Mouse (Mus musculus) cerebellum, adult 2 months (tissue): ENCODE measurements around the gene Vangl1.

Experiments used
- CTCF ChIP-seq: fragments of 200-500 bp; IDR thresholded peaks from 2 replicates; pipeline ENCODE4 v1.5.1; 2011; ENCODE audit warnings: low read depth, mild to moderate bottlenecking, control low read depth, low read length, moderate library complexity, borderline replicate concordance; ENCODE audit not compliant: insufficient read depth
- POLR2A ChIP-seq: fragments of 200-500 bp; IDR thresholded peaks from 2 replicates; pipeline ENCODE4 v1.6.1; 2011; ENCODE audit warnings: low read length, control low read depth, borderline replicate concordance; ENCODE audit not compliant: insufficient read depth

GRCm38 (mm10) chr3:102199226-102199625 lies 5.3 kb downstream of the Vangl1 start:
- no peak for TF ChIP-seq POLR2A
- no peak for TF ChIP-seq CTCF
